In the genomic region with DNA sequence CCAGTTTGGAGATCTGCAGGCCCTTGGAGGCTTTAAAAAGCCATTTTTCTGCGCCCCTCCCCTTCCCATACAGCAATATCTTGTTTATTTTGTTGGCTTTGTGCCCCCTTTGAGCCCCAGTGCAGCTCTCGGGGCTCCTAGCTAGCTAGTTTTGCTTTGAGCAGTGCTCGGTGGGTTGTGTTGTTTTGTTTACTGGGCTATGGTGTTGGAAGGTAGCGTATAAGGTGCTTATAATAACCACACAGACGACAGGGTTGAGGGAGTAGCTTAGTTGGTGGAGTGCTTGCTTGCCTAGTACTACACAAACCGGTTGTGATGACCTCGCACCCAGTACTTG, we compare ENCODE assay signal across 8 mouse cellular contexts. TPM values are rescaled to one million over a fixed set of nuclear protein-coding genes. Genes with fewer than 3 reads are reported as not detected.
A peak's percentile ranks its signal among the peaks of the same experiment; 100 is the strongest.
DNase-seq lines count a peak whose midpoint lies in the region; ATAC-seq and TF ChIP-seq lines count a peak whose summit lies in the region.

No protein-coding gene starts in this region.

- H3K36me3 ChIP-seq in heart, postnatal 0 days (replicated peaks; ENCODE audit: control insufficient read depth, insufficient read depth, low read length): peaks cover 5% of the 10 kb centered on the region; the same call in 1 of the 2 replicates
- H3K36me3 ChIP-seq in hindbrain, embryonic 10.5 days: peaks cover 43% of the 10 kb centered on the region

- intact Hi-C loops in heart, postnatal 14 days (cut with DNase I): loop anchor here (10.0 kb wide), 1 partner anchor 148 kb away; no protein-coding TSS in a partner anchor
- intact Hi-C loops in left cerebral cortex, postnatal 4 days (cut with DNase I): loop anchor here (10.0 kb wide), 1 partner anchor 172 kb away; no protein-coding TSS in a partner anchor

- TF ChIP-seq CTCF in heart, postnatal 0 days (IDR thresholded peaks at IDR 0.05; ENCODE audit: low read depth): no peak

- H3K4me1 ChIP-seq in heart, postnatal 0 days (ENCODE audit: control insufficient read depth, insufficient read depth): peaks cover 6% of the 10 kb centered on the region; the same call in 1 of the 2 replicates
- H3K4me1 ChIP-seq in hindbrain, embryonic 10.5 days (replicated peaks): peaks cover 18% of the 10 kb centered on the region

- no peaks in the 10 kb centered on the region for H3K27me3 ChIP-seq in heart, postnatal 0 days (ENCODE audit: control insufficient read depth, insufficient read depth, low read length)
- no peaks in the 10 kb centered on the region for H3K27me3 ChIP-seq in hindbrain, embryonic 10.5 days (ENCODE audit: insufficient read depth, poor library complexity, severe bottlenecking)

- peak overlapping the region; percentile 78 for H3K4me3 ChIP-seq in heart, postnatal 0 days (ENCODE audit: low read depth, low read length)
- H3K4me3 ChIP-seq in hindbrain, embryonic 10.5 days: peak overlapping the region; percentile 93

- H3K9me3 ChIP-seq in heart, postnatal 0 days (replicated peaks; ENCODE audit: control insufficient read depth, low read length): no peaks in the 10 kb centered on the region
- no peaks in the 10 kb centered on the region for H3K9me3 ChIP-seq in hindbrain, embryonic 10.5 days

- H3K4me2 ChIP-seq in heart, postnatal 0 days (ENCODE audit: low read depth, low read length): peak overlapping the region; percentile 84

- no peak for DNase-seq in heart, postnatal 0 days (ENCODE audit: low spot score)
- no peak for DNase-seq in heart, postnatal 14 days
- peak; percentile 32 for DNase-seq in R1 (ENCODE audit: low read depth, low spot score)
- no peak for DNase-seq in hindbrain, embryonic 10.5 days (ENCODE audit: low spot score)
- DNase-seq in left cerebral cortex, postnatal 4 days: no peak
- DNase-seq in gastrocnemius, postnatal 25 days: no peak
- no peak for DNase-seq in left cerebral cortex, adult 9 months (ENCODE audit: low spot score in 2 of 2)

- H3K9ac ChIP-seq in heart, postnatal 0 days (replicated peaks; ENCODE audit: low read depth, low read length): peak overlapping the region; percentile 84

- no peak for ATAC-seq in heart, postnatal 0 days (ENCODE audit: insufficient read depth, low read depth)
- ATAC-seq in megakaryocyte progenitor cell, adult 5-6 weeks (replicated peaks; ENCODE audit: poor library complexity): 0 out of 2 replicates have a peak, but pooled peaks have one; percentile 2

- WGBS in heart, postnatal 0 days: 9% methylated on average over 7 of the region's 7 CpGs
- 20% methylated on average over 7 of the region's 7 CpGs for WGBS in hindbrain, embryonic 10.5 days

- H3K27ac ChIP-seq in heart, postnatal 0 days (ENCODE audit: low read depth): peak overlapping the region; percentile 76; the same call in 1 of the 2 replicates
- peak overlapping the region; percentile 99 for H3K27ac ChIP-seq in hindbrain, embryonic 10.5 days

- no peak for TF ChIP-seq EP300 in heart, postnatal 0 days (IDR thresholded peaks at IDR 0.05; ENCODE audit: low read depth)

RNA-seq across cellular contexts. Expression of gene Zfp280b, which starts 0.6 kb away (rescaled TPM):
- 4.8 and 7.7 TPM in 2 replicates for total RNA-seq in heart, postnatal 0 days (2014; rRNA removed; ENCODE audit: low replicate concordance)
- polyA plus RNA-seq in heart, postnatal 0 days (2015; fragmentation: Nextera tagmentation; extraction: Ambion mirVana): 6.2 and 7.8 TPM in 2 replicates
- 1 to 10 TPM; 8.6 to 9.5 TPM for total RNA-seq in heart, postnatal 14 days (2021)
- 29.7 and 37.6 TPM in 2 replicates for polyA plus RNA-seq in hindbrain, embryonic 10.5 days (2016; fragmentation: Nextera tagmentation; extraction: Ambion mirVana)
- total RNA-seq in megakaryocyte progenitor cell, adult 5-6 weeks (2015): 7.4 and 8.7 TPM in 2 replicates
- 5.7 and 8.0 TPM in 2 replicates for total RNA-seq in megakaryocyte progenitor cell, adult 5-6 weeks (2017)
- 10 to 100 TPM; 10.3 to 11.4 TPM for total RNA-seq in left cerebral cortex, postnatal 4 days (2021)
- 1 to 10 TPM; 5.5 to 9.6 TPM for total RNA-seq in gastrocnemius, postnatal 25 days (2021)
